Mouse (Mus musculus): Measurements from ENCODE around the gene Ros1.

Ros1 gene

GRCm38 (mm10) chr10:52021736-52022394 is 173.2 kb downstream of the Ros1 start:
- DNase-seq = no peak

- no peak for DNase-seq
Measured at GRCm38 (mm10) chr10:52021231-52021630, 173.8 kb downstream of the Ros1 start.

- no peak for DNase-seq
Measured at GRCm38 (mm10) chr10:52018471-52018870, 176.6 kb downstream of the Ros1 start.
